Mouse (Mus musculus) embryonic stem cell, embryonic (primary cell): Measurements from ENCODE around the gene Pkp1.

Experiments used
- CTCF ChIA-PET, 4 experiments: fragments of 300-600 bp in 2 of 4; fragments of 350-600 bp in 2 of 4; sonication (Branson Sonifier 250); formaldehyde crosslinking; loops; one replicate each; lab custom pipeline; 2022; ENCODE audit warnings: inconsistent platforms in 2 of 4; lab: Charles Lee
- POLR2A ChIA-PET, 4 experiments: fragments of 300-600 bp in 2 of 4; fragments of 350-600 bp in 2 of 4; sonication (Branson Sonifier 250); formaldehyde crosslinking; loops; one replicate each; lab custom pipeline; 2022; ENCODE audit warnings: antibody characterized with exemption in 4 of 4, inconsistent platforms in 1 of 4; lab: Charles Lee

Gene Pkp1

DNA sequence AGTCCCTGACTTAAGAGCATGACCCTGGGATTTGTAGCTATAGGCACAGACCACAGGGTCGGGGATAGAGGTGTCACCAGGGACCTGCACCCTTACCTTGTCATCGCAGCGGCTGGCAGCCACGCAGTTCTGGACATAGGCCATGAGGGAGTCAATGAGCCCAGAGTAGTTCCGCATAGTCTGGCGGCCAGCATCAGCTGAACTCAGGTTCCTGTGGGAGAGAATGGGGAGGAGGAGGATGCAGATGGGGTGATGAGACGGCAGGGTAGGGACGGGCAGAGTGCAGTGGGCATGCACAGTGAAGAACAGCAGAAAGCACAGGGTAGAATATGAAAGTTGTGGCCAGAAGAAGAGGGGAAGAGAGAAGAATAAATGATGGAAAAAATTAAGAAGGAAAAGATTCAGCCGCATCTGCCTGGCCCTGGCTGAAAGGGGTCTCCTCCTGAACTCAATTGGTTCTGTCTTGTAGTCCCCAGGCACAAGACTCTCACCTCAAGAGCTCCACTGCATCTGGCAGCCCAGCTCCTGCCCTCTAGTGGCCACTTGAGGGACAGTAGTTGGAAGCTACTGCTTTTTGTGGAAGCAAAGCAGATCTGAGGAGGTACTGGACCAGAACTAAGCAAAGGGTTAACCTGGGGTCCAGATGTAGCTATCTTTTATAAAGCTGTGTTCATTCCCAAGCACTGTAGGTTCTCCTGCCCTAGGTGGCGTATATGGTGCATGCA lies 36.5 kb downstream of the Pkp1 start:
- POLR2A ChIA-PET = interaction anchor here in 2 of 4 experiments (0.6 to 1.4 kb wide), 5 partner anchors 9 to 552 kb away, joined by 3 to 4 read pairs (median 3); no protein-coding TSS in a partner anchor
- CTCF ChIA-PET = interaction anchor here (0.5 to 1.6 kb wide), 87 partner anchors 9 to 826 kb away, joined by 3 to 14 read pairs (median 4); partner anchors contain the start of genes Pkp1 (in 2 of the 4), Ascl5 (in 1 of the 4) and Csrp1 (in 1 of the 4)

- CTCF ChIA-PET = interaction anchor here in 1 of 4 experiments (0.7 kb wide), 1 partner anchor 68 kb away, joined by 5 read pairs; no protein-coding TSS in a partner anchor
- POLR2A ChIA-PET = no interaction called here
Measured at GRCm38 (mm10) chr1:135877248-135877647, 41.8 kb downstream of the Pkp1 start.

DNA sequence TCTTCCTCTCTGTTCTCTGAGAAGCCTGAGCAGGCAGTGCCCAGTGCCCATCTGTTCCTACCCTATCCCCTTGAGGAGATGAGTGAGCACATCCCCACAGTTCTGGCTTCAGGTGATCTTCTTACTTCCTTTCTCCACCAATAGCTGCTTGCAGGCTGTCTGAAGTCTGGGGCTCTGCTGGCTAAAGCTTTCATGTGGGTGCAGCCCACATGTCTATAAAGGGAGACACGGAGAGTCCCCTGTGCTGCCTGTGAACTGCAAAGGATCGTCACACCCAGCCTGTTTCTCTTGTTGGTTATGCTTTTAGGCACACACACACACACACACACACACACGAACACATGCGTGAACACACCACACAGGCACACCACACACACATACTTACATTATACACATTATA lies 46.0 kb downstream of the Pkp1 start:
- ChIA-PET CTCF (interaction anchor here in 2 of 4 experiments (0.7 to 2.2 kb wide), 3 partner anchors 9 to 939 kb away, joined by 3 to 9 read pairs (median 3); no protein-coding TSS in a partner anchor), POLR2A (no interaction called here)

GRCm38 (mm10) chr1:135868570-135868969 lies 50.4 kb downstream of the Pkp1 start:
- CTCF ChIA-PET = interaction anchor here (0.6 to 2.9 kb wide), 6 partner anchors 14 to 80 kb away, joined by 3 to 13 read pairs (median 4); no protein-coding TSS in a partner anchor
- POLR2A ChIA-PET = no interaction called here

DNA sequence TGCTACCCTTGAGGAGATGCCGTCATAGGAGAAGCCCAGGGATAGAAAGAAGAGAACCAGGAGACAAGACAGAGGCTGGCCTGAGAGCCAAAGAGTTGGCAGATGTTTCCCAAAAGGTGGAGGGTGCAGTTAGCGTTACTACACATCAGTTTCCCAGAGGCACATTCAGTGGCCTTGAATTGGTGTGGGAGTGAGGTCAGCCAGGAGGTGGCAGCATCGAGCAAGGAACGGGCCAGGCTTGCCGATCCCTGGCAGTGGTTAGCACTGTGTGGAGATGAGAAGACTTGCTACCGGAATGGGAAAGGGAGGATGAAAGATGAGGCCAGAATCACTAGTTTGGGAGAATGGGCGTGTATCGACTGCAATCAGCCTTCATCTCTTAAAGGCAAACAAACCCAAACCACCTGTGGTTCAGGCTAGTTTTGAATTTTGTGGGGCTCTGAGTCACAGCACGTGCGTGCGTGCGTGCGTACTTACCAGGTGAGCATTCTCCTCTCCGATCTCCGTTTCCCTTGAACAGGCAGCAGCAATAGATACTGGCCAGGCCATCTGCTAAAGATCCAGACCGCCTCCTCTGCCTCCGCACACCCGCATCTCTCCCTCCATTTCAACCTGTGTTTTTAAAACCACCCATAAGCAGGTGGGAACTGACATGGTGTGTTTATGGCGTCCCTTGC lies 53.4 kb downstream of the Pkp1 start:
- POLR2A ChIA-PET = interaction anchor here in 1 of 4 experiments (1.2 kb wide), 1 partner anchor 9 kb away, joined by 6 read pairs; no protein-coding TSS in a partner anchor
- CTCF ChIA-PET = interaction anchor here in 2 of 4 experiments (1.1 to 2.1 kb wide), 7 partner anchors 17 to 153 kb away, joined by 3 to 10 read pairs (median 5); no protein-coding TSS in a partner anchor

- ChIA-PET CTCF (interaction anchor here in 3 of 4 experiments (0.8 to 1.3 kb wide), 4 partner anchors 17 to 80 kb away, joined by 3 to 7 read pairs (median 6); no protein-coding TSS in a partner anchor), POLR2A (interaction anchor here in 1 of 4 experiments (1.2 kb wide), 1 partner anchor 8 kb away, joined by 6 read pairs; no protein-coding TSS in a partner anchor)
Measured at GRCm38 (mm10) chr1:135864830-135865229, 54.2 kb downstream of the Pkp1 start.

GRCm38 (mm10) chr1:135863786-135864335 lies 55.1 kb downstream of the Pkp1 start:
- ChIA-PET POLR2A (no interaction called here), CTCF (interaction anchor here in 3 of 4 experiments (0.5 to 1.9 kb wide), 6 partner anchors 19 to 82 kb away, joined by 3 to 7 read pairs (median 4); no protein-coding TSS in a partner anchor)

GRCm38 (mm10) chr1:135862561-135862960 lies 56.4 kb downstream of the Pkp1 start:
- ChIA-PET POLR2A (interaction anchor here in 1 of 4 experiments (1.6 to 2.4 kb wide), 2 partner anchors 10 to 20 kb away, joined by 4 to 8 read pairs; no protein-coding TSS in a partner anchor), CTCF (interaction anchor here (0.6 to 1.9 kb wide), 7 partner anchors 15 to 374 kb away, joined by 3 to 7 read pairs (median 3); no protein-coding TSS in a partner anchor)

GRCm38 (mm10) chr1:135861980-135862552 lies 56.9 kb downstream of the Pkp1 start:
- POLR2A ChIA-PET = interaction anchor here in 1 of 4 experiments (1.6 to 2.4 kb wide), 2 partner anchors 10 to 21 kb away, joined by 4 to 8 read pairs; no protein-coding TSS in a partner anchor
- CTCF ChIA-PET = interaction anchor here (0.6 to 2.5 kb wide), 12 partner anchors 15 to 373 kb away, joined by 3 to 7 read pairs (median 4); no protein-coding TSS in a partner anchor

GRCm38 (mm10) chr1:135861091-135861490 lies 57.9 kb downstream of the Pkp1 start:
- CTCF ChIA-PET = interaction anchor here (0.5 to 2.5 kb wide), 9 partner anchors 11 to 299 kb away, joined by 3 to 7 read pairs (median 3); no protein-coding TSS in a partner anchor
- POLR2A ChIA-PET = interaction anchor here in 2 of 4 experiments (0.5 to 2.4 kb wide), 6 partner anchors 9 to 362 kb away, joined by 3 to 8 read pairs (median 4); no protein-coding TSS in a partner anchor

DNA sequence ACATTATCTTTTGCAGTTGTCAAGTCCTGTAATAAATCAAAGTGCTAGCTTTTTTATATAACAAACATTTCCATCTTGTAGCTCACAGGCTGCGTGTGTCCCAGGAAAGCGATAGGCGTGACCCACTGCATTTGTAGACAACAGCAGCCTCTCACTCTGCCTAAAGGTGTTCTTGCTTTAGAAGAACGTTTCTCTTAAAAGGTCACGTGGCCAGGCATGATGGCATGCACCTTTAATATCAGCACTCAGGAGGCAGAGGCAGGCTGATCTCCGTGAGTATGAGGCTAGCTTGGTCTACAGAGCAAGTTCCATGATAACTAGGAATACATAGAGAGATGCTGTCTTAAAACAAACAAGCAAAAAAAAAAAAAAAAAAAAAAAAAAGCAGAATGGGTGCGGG lies 60.5 kb downstream of the Pkp1 start:
- POLR2A ChIA-PET = interaction anchor here in 2 of 4 experiments (0.6 to 1.0 kb wide), 2 partner anchors 25 to 281 kb away, joined by 3 read pairs; no protein-coding TSS in a partner anchor
- CTCF ChIA-PET = interaction anchor here (0.6 to 4.8 kb wide), 10 partner anchors 11 to 193 kb away, joined by 3 to 40 read pairs (median 4); no protein-coding TSS in a partner anchor

- ChIA-PET CTCF (interaction anchor here (0.5 to 4.8 kb wide), 17 partner anchors 10 to 318 kb away, joined by 3 to 40 read pairs (median 5); no protein-coding TSS in a partner anchor), POLR2A (interaction anchor here in 2 of 4 experiments (0.5 to 1.7 kb wide), 11 partner anchors 8 to 150 kb away, joined by 3 to 8 read pairs (median 3); no protein-coding TSS in a partner anchor)
Measured at GRCm38 (mm10) chr1:135857137-135857775, 61.8 kb downstream of the Pkp1 start.

DNA sequence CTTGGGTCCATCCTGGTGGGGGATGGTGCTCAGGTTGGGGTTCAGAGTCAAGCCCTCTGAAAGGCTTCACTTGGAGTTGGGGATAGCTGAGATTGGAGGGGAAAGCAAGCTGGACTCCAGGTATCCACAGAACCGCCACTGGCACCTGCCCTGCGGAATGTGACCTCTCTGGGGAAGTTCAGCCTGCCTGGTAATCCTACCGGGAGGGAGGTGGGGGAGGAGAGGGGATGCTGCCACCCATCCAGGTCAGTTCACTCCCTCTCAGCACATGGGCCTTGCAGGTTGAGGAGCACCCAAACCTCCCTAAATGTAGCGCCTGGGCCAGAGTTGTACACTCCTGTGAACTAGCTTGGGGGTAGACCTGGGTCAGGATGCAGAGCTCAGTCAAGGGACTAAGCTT lies 62.9 kb downstream of the Pkp1 start:
- CTCF ChIA-PET = interaction anchor here (0.6 to 4.8 kb wide), 18 partner anchors 9 to 471 kb away, joined by 3 to 40 read pairs (median 5); no protein-coding TSS in a partner anchor
- POLR2A ChIA-PET = interaction anchor here (0.6 to 1.7 kb wide), 14 partner anchors 8 to 127 kb away, joined by 3 to 8 read pairs (median 4); no protein-coding TSS in a partner anchor

- CTCF ChIA-PET = interaction anchor here in 3 of 4 experiments (0.6 to 4.8 kb wide), 7 partner anchors 8 to 90 kb away, joined by 3 to 40 read pairs (median 8); no protein-coding TSS in a partner anchor
- POLR2A ChIA-PET = interaction anchor here in 2 of 4 experiments (1.3 to 1.5 kb wide), 2 partner anchors 64 to 87 kb away, joined by 3 to 4 read pairs; no protein-coding TSS in a partner anchor
Measured at GRCm38 (mm10) chr1:135855344-135855687, 63.7 kb downstream of the Pkp1 start.

DNA sequence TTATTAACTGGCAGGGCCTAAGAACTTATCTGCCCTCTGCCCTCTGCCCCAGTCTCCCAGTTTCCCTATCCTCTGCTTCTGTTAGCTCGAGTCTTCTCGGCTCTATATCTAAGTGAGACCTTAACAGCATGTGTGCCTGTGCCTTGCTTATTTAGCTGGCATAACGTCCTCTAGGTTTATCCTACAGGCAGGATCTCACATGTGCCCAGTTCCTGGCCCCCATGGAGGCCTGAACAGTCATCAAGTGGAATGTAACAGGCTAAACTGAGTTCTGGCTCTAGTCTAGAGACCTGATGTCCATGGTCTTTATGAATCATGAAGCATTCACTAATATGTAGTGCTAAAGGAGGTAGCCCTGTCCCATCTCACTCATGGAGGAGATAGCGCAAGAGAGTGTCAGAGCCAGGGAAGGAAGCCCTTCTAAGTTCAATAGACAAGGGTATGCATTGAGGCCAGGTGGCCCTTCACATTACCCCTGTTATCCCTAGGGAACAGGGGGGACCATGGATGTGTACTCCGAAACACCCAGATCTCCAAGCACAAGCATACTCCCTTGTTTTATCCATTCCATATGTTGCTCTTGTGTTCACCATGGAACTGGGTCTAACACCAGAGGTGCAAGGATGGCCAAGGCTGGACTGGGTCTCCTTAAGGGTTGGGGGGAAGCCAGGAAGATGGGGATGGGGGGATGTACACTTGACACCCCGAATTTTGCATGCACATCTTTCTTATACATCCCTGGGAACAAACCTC lies 64.2 kb downstream of the Pkp1 start:
- POLR2A ChIA-PET = no interaction called here
- CTCF ChIA-PET = interaction anchor here in 2 of 4 experiments (1.4 to 4.8 kb wide), 2 partner anchors 8 kb away, joined by 3 to 40 read pairs; no protein-coding TSS in a partner anchor

DNA sequence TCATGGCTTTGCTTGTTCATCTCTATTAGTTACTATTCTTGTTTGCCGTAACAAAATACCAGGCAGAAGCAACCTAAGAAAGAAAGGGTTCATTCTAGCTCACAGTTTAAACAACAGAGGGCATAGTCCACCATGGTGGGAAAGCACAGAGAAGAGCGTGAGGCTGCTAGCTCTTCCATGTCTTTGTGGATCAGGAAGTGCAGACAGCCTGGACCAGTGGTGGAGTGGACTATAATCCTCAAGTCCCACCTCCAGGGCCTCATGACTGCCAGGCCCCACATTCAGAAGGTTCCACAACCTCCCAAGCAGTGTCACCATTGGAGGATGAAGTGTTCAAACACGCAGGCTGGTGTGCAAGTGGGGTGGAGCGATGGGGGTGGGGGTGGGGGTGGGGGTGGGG lies 65.8 kb downstream of the Pkp1 start:
- CTCF ChIA-PET = interaction anchor here in 3 of 4 experiments (0.8 to 6.6 kb wide), 4 partner anchors 29 to 94 kb away, joined by 3 to 77 read pairs (median 4); no protein-coding TSS in a partner anchor

More for the DNA sequence above, 65.8 kb downstream of the Pkp1 start:
- POLR2A ChIA-PET = interaction anchor here in 1 of 4 experiments (2.0 kb wide), 1 partner anchor 8 kb away, joined by 8 read pairs; no protein-coding TSS in a partner anchor
